Mouse (Mus musculus) C2C12 (cell line): ENCODE data around the gene Gm14443. TPM values are rescaled to one million over a fixed set of nuclear protein-coding genes. Genes with fewer than 3 reads are reported as not detected.
A peak's percentile ranks its signal among the peaks of the same experiment; 100 is the strongest.
"Not testable (repeated sequence)": the region's sequence is repeated elsewhere in the genome, so short reads cannot be mapped to it uniquely, and the experiment has no call there.

Source experiments
- H3K27me3 ChIP-seq: one replicate; pipeline ENCODE4 v1.6.1; 2011; ENCODE audit not compliant: control insufficient read depth, insufficient read depth, insufficient read length
- H3K36me3 ChIP-seq: one replicate; pipeline ENCODE4 v1.6.1; 2011; ENCODE audit not compliant: control insufficient read depth, insufficient read depth
- H3K4me3 ChIP-seq: one replicate; pipeline ENCODE4 v1.5.1; 2011; ENCODE audit warnings: mild to moderate bottlenecking, control low read depth; ENCODE audit not compliant: poor library complexity, insufficient read depth, severe bottlenecking
- H3K79me2 ChIP-seq: one replicate; pipeline ENCODE4 v1.6.1; 2011; ENCODE audit not compliant: control insufficient read depth, insufficient read depth
- H3K79me3 ChIP-seq: one replicate; pipeline ENCODE4 v1.6.1; 2011; ENCODE audit warnings: low read depth, control low read depth
- H3ac ChIP-seq: one replicate; pipeline ENCODE3; 2011; ENCODE audit warnings: low read depth; ENCODE audit not compliant: control insufficient read depth, insufficient read length
- CEBPB ChIP-seq: IDR thresholded peaks from one replicate; pipeline ENCODE4 v1.6.1; 2011; ENCODE audit warnings: low read depth, mild to moderate bottlenecking, control low read depth, moderate library complexity
- CTCF ChIP-seq: IDR thresholded peaks from one replicate; pipeline ENCODE4 v1.5.1; 2011; ENCODE audit not compliant: control insufficient read depth, insufficient read depth, insufficient read length
- FOSL1 ChIP-seq: IDR thresholded peaks from one replicate; pipeline ENCODE4 v1.8.0; 2011; ENCODE audit warnings: mild to moderate bottlenecking, low read length; ENCODE audit not compliant: poor library complexity, insufficient read depth, severe bottlenecking
- MAX ChIP-seq: IDR thresholded peaks from one replicate; pipeline ENCODE4 v1.6.1; 2011; ENCODE audit warnings: mild to moderate bottlenecking, control low read depth
- MYOD1 ChIP-seq: IDR thresholded peaks from one replicate; pipeline ENCODE4 v1.6.1; 2011; ENCODE audit warnings: low read depth; ENCODE audit not compliant: control insufficient read depth, insufficient read length
- MYOG ChIP-seq: IDR thresholded peaks from one replicate; pipeline ENCODE4 v1.6.1; 2011; ENCODE audit not compliant: control insufficient read depth, insufficient read length; ENCODE audit errors: extremely low read depth
- USF1 ChIP-seq: IDR thresholded peaks from one replicate; pipeline ENCODE4 v1.6.1; 2011; ENCODE audit warnings: low read depth, mild to moderate bottlenecking, control low read depth, moderate library complexity
- polyA plus RNA-seq: library from polyadenylated mRNA; unstranded; fragments of >200 nt; fragmentation: generic; extraction: Trizol; gene quantifications from one replicate; pipeline ENCODE4 v1.2.1, GENCODE M21; 2012; ENCODE audit warnings: missing spikeins

The Gm14443 gene
- polyA plus RNA-seq, 1 experiment: 0.19 TPM

GRCm38 (mm10) chr2:175158642-175159041 lies 17.0 kb downstream of the Gm14443 start:
- Histone ChIP-seq H3K27me3 (no peaks in the 10 kb centered on the region), H3ac (no peak overlapping the region), H3K4me3 (no peak overlapping the region), H3K79me2 (no peaks in the 10 kb centered on the region), H3K79me3 (no peaks in the 10 kb centered on the region), H3K36me3 (no peaks in the 10 kb centered on the region)
- TF ChIP-seq CTCF (no peak), MAX (no peak), MYOG (no peak), CEBPB (no peak), USF1 (no peak), MYOD1 (no peak), FOSL1 (no peak)

- Histone ChIP-seq H3K27me3 (no peaks in the 10 kb centered on the region), H3K79me3 (no peaks in the 10 kb centered on the region), H3K4me3 (no peak overlapping the region), H3K36me3 (no peaks in the 10 kb centered on the region), H3K79me2 (no peaks in the 10 kb centered on the region), H3ac (no peak overlapping the region)
- TF ChIP-seq CEBPB (no peak), FOSL1 (no peak), CTCF (no peak), MYOD1 (no peak), USF1 (no peak), MYOG (no peak), MAX (no peak)
Measured at GRCm38 (mm10) chr2:175156696-175157095, 19.0 kb downstream of the Gm14443 start.

GRCm38 (mm10) chr2:175141993-175142295 lies 33.7 kb downstream of the Gm14443 start, which contains the start of gene Gm14399:
Gene Gm14399 (minus strand): TSS chr2:175142012.
- H3K4me3 ChIP-seq: peak within 1 kb of the TSS; percentile 32
- H3ac ChIP-seq: peak within 1 kb of the TSS; percentile 35
- H3K79me2 ChIP-seq, H3K27me3 ChIP-seq, H3K36me3 ChIP-seq, H3K79me3 ChIP-seq: not testable (repeated sequence)

- not testable (repeated sequence) for H3K79me2 ChIP-seq, H3K27me3 ChIP-seq, H3K36me3 ChIP-seq, H3K79me3 ChIP-seq
- Histone ChIP-seq H3ac (peak overlapping the region; percentile 35), H3K4me3 (peak overlapping the region; percentile 32)
Measured at GRCm38 (mm10) chr2:175141118-175141992, 34.3 kb downstream of the Gm14443 start.

GRCm38 (mm10) chr2:175140624-175141023 lies 35.0 kb downstream of the Gm14443 start:
- H3K79me3 ChIP-seq, H3K36me3 ChIP-seq: not testable (repeated sequence)

More at GRCm38 (mm10) chr2:175140624-175141023, 35.0 kb downstream of the Gm14443 start:
- not testable (repeated sequence) for H3ac ChIP-seq, H3K79me2 ChIP-seq, H3K27me3 ChIP-seq, H3K4me3 ChIP-seq

Other genes starting within 250 kb of the Gm14443 start
- not detected for gene Gm14444, start 165.6 kb downstream of the Gm14443 start, polyA plus RNA-seq
- gene Gm14393, start 108.1 kb downstream of the Gm14443 start, polyA plus RNA-seq: 0.21 TPM
- gene Gm14399, start 33.9 kb downstream of the Gm14443 start, polyA plus RNA-seq: 1.7 TPM
- 5.6 TPM for gene Gm14391, start 31.0 kb upstream of the Gm14443 start, polyA plus RNA-seq
- not detected for gene Gm14440, start 99.3 kb upstream of the Gm14443 start, polyA plus RNA-seq
- 1.9 TPM for gene Gm4631, start 162.3 kb upstream of the Gm14443 start, polyA plus RNA-seq
- gene Zfp968, start 196.6 kb upstream of the Gm14443 start, polyA plus RNA-seq: 0.89 TPM